Mouse (Mus musculus) heart, postnatal 0 days (tissue): ENCODE measurements at regions not wholly inside any gene's neighbourhood (a gene's known extent, or its start where the extent isn't known, plus 50 kb on each side); places are given as distances from the start of the nearest gene placed in this dataset.

Source experiments
- CTCF ChIP-seq: IDR thresholded peaks from 2 replicates; pipeline ENCODE4 v1.5.1; 2016; ENCODE audit warnings: antibody characterized with exemption, control low read depth, low read depth
- EP300 ChIP-seq: IDR thresholded peaks from 2 replicates; pipeline ENCODE4 v1.6.1; 2016; ENCODE audit warnings: antibody characterized with exemption, low read depth

GRCm38 (mm10) chr12:10445738-10446137, 55.2 kb downstream of the Rdh14 start:
- no peak for TF ChIP-seq CTCF
- no peak for TF ChIP-seq EP300
